Mouse (Mus musculus): ENCODE measurements at regions not wholly inside any gene's neighbourhood (a gene's known extent, or its start where the extent isn't known, plus 50 kb on each side); places are given as distances from the start of the nearest gene placed in this dataset.

DNA sequence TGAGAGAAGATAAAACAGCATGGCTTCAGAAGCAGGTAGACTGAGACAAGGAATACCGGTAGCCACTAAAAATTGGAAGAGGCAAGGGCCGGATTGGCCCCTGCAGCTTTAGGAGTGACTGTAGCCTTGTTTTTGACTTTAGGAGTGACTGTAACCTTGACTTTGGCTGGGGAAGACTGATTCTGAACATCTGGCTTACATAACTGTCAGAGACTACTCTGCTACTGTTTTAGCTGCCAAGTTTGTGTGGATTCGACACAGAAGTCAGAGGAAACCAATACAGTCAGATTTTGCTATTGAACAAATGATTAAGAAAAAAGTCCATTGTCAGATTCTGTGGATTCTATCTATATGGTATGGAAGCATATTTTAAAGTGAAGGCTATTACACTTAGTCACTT lies 66.4 kb upstream of the Cd28 start:
- TF ChIP-seq CEBPB (IDR thresholded peaks at IDR 0.05; ENCODE audit: insufficient read depth, poor library complexity, severe bottlenecking): no peak
- no peak for TF ChIP-seq E2F4 (IDR thresholded peaks at IDR 0.05; ENCODE audit: insufficient read depth)
- TF ChIP-seq POLR2A (IDR thresholded peaks at IDR 0.05; ENCODE audit: insufficient read length, low read depth): no peak
- no peak for TF ChIP-seq MYOD1 (IDR thresholded peaks at IDR 0.05; ENCODE audit: control insufficient read depth in 1 of 3, insufficient read length in 2 of 3, low read depth in 2 of 3)

Measured in myocyte (in vitro differentiated cells).